Mouse (Mus musculus): Measurements from ENCODE around the gene Rps2.
"Not testable (repeated sequence)": the region's sequence is repeated elsewhere in the genome, so short reads cannot be mapped to it uniquely, and the experiment has no call there.

Rps2 gene

DNA sequence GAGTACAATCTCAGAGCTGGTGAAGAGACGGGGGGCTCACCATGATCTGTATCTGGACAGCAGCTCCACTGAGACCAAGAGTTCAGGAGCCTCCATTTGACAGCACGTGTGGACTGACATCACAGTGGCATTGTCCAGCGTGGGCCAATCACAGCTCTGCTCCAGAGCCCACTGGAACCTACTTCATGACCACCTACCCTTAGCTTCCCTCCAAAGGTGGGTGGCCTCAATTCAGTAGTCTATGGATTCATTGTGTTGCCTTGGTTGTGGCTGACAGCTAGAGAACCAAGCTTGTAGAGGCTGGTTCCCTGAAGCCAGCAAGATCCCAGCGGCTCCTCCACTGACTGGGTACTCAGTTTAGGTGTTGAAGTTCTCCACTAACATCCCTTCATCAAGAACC, at the start of gene Rps2, which contains the start of gene Rnf151:
TSS of gene Rps2 (plus strand) at position 174 of the 400 bp plus-strand sequence.
TSS of gene Rnf151 (minus strand) at position 121 of the 400 bp plus-strand sequence.
- no peak for DNase-seq

DNA sequence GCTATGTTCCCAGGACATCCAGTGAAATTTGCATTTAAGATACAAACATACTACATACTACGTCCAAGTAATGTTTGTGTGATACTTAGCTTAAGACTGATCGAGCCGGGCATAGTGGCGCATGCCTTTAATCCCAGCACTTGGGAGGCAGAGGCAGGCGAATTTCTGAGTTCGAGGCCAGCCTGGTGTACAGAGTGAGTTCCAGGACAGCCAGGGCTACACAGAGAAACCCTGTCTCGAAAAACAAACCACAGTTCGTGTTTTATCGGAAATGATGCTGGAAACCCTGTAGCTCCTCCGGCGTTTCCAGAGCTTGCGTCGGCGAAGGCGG, 48.7 kb upstream of the Rps2 start:
- DNase-seq = not testable (repeated sequence)

DNA sequence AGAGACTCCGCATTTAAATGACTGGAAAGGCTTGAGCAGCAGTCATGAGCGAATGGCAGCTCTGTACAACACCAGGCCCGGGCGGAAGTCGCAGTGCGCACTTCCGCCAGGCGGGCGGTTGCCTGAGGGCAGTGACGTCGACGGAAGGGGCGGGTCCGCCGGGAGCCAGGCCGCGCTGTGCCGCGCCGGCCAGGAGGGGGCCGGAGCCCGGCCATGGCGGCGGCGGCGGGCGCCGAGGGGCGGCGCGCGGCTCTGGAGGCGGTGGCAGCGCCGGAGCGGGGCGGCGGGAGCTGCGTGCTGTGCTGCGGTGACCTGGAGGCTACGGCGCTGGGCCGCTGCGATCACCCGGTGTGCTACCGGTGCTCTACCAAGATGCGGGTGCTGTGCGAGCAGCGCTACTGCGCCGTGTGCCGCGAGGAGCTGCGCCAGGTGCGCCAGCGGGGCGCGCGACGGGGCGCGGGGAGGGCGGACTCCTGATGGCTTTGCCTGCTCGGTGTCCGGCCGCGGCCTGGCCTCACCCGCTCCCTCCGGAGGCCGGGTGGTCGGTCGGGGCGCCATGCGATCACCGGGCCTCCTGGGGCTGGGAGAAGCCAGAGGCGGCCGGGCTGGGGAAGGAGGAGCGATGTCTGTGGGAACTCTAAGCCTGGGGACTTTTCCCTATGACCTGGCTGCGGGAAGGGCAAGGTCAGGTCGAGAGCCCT, 48.2 kb upstream of the Rps2 start, which contains the start of gene Zfp598:
TSS of gene Zfp598 (plus strand) at position 143 of the 701 bp plus-strand sequence.
- DNase-seq = peak; percentile 95

DNA sequence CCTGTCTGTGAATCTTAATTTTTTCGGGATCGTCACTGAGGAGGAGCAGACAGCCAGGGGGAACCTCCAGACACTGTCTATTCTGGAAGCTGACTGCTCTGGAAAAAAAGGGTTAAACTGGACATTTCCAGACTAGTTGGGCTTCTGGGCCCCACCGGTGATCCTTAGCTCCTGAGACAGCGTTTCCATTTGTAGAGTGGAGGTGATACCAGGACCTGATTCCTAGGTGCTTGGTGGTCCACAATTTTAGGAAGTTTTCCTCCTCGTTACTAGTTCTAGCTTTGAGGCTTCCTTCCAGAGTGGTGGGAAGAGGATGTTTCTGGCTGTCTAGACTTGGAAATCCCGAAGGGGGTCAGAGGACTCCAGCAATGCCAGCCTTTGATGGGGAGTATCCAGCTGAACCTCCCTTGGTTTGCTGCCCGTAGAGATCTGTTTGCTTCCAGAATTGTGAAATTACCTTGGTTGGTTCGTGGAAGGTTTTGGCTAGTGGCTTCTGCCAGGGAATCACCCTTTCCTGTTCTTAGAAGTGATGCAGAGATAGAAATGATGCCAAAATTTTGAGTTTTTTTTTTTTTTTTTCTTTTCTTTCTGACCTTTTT, 47.6 kb upstream of the Rps2 start:
- no peak for DNase-seq

DNA sequence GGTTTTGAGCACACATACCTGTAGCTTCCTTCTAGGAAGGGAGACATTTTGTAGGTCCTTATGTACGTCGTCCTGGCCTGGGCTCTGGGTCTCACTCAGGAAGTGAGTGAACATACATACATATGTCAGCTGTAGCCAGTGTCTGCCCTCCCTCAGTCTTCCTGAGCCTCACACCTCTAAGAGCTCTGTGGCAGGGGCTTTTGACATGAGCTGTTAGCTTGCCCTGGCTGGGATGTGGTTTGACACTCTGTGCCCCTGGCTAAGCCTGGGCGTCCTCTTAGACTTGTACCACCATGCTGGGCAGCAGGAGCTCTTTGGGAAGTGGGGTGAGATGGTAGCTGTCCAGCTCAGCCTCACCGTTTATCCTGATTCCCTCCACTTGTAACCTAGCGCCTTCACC, 46.6 kb upstream of the Rps2 start:
- DNase-seq = no peak

DNA sequence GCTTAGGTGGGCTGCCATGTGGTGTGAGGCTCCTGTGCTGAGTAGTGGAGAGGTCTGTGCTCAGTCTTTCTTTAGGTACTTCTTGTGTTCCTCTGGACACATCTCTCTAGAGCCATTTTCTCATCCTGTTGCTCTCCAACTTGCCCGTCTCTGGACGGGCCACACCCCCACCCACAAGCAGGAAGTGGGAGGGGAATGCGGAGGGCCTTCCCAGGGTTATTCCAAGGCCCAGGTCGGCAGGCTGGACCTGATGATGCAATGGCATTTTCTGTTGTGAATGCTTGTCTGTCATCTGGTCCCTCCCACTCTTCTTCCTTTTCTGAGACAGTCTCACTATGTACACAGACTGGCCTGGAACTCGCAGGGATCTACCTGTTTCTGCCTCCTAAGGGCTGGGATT, 45.8 kb upstream of the Rps2 start:
- DNase-seq = no peak

DNA sequence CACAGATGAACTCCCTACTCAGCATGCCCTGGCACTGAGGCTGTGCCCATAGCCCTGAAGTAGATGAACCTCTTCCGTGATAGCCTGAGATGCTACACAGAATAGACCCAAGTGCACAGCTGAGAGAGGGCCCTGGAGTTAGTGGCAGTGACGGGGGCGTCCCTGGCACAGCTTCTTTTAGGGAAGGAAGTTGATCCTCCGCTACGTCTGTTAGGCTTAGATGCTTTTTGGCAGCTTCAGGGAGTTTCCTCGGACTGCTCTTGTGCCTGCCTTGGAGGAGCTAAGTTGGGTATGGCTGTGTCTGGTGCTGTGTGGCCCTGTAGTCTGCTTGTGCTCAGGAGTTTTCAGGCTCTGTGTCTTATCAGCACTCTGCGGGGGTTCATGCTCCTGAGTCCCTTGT, 43.6 kb upstream of the Rps2 start:
- no peak for DNase-seq

DNA sequence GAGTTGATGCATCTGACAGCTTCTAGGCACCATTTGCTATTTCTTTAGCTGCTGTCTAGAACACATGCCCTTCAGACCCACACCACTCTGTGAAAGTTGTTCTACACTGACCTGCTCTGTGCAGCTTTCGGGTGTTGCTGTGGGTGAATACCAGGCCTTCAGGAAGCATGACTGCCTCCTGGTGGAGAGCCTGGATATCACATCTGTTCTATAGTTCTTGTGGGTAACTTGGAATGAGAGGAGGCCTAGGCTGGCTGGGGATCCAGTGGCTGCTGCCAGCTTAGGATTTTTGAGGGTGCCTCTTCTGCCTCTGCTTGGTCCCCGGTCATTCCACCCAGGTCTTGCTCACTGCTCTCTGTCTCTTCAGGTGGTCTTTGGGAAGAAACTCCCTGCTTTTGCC, 41.7 kb upstream of the Rps2 start:
- DNase-seq = no peak

DNA sequence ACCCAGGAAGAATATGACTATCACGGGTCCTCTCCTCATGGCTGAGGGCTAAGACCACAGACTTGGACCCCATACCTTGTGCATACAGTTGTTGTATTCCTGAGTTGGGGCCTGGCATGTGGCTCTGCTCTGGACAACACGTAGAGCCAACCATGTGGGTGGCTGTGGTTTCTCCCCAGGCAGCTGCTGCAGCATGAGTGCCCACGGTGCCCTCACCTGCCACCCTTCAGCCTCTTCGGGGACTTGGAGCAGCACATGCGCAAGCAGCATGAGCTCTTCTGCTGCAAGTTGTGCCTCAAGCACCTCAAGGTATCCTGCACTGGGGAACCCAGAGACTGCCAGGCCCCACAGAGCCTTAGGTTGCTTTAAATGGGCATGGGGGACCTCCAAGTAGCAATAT, 41.0 kb upstream of the Rps2 start:
- no peak for DNase-seq

DNA sequence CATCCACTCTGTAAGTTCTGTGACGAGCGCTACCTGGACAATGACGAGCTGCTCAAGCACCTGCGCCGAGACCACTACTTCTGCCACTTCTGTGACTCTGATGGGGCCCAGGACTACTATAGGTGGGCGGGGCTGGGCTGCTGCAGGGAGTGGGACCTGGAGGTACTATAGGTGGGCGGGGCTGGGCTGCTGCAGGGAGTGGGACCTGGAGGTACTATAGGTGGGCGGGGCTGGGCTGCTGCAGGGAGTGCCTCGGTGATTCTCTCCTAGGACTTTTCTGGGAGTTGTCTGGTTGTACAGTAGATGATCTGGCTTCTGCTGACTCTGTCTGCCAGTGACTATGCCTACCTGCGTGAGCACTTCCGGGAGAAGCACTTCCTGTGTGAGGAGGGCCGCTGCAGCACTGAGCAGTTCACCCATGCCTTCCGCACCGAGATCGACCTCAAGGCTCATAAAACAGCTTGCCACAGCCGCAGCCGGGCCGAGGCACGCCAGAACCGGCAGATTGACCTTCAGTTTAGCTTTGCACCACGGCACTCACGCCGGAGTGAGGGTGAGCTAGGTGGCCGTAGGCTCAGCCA, 40.3 kb upstream of the Rps2 start:
- DNase-seq = no peak

DNA sequence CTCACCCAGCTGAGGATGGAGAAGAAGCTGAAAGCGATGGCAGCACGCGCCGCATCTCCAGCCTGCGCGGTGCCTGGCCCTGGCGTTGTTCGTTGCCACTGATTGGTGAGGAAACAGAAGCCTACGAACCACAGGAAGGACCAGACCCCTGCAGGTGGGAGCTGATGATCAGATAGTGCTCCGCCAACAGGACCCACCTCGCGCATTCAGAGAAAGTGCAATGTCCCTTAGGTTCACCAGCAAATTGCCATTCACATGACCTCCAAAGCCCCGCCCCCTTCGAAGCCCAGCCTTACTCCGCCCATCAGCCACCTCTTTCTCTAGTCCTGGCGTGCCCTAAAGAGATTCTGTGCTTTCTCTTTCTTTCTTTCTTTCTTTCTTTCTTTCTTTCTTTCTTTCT, 31.4 kb upstream of the Rps2 start:
- DNase-seq = no peak

DNA sequence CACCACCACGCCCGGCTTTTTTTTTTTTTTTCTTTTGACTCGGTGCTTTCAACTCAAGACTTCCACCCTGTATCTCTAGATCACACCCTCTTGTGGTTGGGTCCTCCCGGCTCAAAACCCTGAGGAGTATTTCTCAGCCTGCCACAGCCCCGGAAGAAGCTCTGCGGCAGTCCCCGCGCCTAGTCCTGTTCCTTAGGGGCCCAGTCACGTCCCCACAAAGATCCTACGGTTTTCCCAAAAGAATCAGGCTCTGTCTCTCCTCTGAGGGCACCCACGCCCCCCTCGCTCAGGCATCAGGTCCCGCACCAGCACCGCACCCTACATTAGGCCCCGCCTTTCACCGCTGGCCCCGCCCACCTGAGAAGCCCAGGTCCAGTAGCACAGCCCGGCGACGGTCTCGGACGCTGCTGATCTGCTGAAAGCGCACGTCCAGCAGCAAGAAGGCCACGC, 30.7 kb upstream of the Rps2 start:
- no peak for DNase-seq

DNA sequence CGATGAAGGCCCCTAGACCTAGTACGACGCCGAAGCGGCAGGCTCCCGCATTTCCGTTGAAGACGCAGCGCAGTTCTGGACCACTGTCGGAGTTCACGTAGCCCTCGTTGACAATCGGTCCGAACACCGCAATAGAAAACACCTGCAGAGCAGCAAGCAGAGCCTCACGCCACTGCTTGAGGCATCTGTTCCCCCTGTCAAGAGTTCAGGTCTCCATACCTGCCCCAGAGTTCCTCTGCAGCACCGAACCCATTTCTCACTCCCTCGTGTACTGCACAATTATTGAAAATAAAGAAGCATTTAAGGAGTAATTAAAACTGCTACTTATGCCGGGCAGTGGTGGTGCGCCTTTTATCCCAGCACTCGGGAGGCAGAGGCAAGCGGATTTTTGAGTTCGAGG, 30.3 kb upstream of the Rps2 start:
- no peak for DNase-seq

DNA sequence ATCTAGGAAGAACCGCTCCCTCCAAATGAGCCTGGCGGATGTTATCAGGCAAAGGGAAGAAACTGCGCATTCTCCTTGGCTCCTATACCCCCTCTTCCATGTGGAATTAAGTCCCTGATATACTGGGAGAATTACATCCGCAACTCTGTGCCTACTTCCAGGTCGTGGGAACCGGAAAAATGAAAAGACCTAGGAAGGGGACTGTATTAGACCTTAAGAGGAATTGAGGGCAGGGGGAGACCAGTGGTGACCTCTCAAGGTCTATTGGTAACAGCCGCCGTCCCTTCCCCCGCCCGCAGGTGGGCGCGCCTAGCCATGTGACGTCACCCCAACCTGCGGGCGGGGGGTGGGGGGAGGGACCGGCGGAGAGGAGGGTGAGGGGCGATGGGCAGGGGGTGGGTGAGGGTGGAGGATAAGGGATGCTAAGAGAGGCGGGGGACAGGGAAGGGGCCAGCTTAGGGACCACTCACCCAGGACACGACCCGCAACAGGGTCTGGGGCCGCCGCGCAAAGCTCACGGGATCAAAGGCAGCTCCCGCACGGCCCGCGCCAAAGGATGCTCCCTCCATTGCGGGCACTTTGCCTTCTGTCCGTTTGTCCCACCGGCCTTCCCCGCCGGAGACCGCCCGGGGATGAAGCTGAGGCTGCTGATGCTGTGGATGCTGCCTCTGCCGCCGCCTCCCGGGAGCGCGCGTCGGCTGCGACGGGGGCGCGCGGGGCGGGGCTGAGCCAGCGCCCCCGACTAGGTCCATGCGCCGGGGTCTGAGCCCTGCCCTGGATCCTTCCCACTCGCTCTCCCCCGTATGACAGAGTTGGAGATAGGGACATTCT, 28.4 kb upstream of the Rps2 start, which contains the start of gene Syngr3:
TSS of gene Syngr3 (minus strand) at position 705 of the 831 bp plus-strand sequence.
- DNase-seq = no peak

DNA sequence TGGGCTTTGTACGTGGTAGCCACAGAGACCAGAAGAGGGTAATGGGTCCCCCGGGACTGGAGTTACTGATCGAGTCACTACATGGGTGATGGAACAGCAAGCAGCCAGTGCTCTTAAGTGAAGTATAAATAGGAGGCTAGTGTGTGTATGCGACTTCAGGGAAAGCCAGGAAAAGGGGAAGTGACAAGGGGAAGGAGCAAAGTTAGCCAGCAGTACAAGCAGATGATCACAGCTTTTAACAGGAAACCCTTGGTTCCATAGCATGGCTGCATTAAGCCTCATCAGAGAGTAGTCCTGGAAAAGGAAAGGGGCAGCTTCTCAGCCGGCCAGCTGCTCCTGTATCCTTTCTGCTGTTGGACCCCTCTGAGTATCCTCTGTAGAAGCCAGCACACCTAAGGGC, 25.5 kb upstream of the Rps2 start:
- no peak for DNase-seq

DNA sequence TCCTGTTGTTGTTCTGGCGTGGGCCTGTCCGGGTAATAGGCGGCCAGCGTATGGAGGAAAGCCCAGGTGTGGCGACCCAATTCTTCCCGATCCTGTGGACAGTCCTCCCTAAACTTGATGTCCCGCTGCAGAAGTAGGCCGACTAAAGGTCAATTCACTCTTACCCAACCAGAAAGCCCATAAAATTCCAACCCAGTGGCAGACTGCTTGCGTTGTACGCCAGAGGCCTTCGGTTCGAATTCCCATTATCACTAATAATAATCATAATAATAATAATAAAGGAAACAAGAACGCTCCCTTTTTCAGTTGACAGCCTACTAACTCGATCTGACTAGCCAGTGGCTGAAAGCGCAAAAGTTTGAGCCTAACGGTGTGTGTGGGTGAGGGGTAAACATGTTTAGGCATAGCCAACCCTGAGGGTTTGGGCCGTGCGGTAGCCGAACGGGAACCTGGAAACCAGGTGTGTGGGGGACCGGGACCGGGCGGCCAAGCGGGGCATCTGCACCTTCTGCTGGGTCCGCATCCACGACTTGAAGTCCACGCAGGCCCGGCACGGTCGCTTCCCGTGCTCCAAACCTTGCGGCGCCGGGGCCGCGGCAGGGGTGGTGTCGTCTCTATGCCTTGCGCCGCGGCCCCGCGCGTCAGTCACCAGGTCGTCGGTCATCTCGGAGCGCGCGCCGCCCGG, 22.4 kb upstream of the Rps2 start:
- DNase-seq = no peak

DNA sequence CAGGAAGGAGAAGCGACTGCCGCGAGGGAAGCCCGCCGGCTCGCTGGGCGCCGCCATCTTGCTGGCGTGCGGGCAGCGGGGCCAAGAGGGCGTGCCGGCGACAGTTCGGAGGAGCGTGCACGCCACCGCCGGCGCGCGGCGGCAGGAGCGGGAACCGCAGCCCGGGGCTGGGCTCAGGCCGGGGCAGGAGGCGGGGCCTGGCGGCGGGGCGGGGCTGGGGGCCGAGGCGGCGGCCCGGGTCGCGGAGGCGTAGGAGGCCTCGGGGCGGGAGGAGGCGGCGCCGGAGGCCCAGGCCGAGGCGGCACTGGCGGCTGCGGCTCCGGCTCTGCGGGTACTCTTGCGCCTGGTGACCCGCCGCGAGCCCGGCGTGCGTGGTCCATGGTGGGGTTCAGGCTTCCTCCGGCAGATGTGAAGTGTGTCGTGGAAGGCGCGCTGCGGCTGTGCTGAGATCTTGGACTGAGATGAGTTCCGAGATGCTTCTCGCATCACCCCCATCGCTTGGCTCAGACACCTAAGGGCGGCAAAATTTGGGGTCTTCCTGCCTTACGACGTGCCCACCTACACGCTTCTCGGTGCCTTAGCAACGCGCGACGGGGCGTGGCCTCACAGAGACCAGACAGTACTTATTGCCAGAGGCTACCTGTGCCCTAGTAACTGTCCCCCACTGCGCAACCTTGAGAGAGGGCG, 21.8 kb upstream of the Rps2 start, which contains the start of the genes Gfer and Noxo1:
TSS of gene Gfer (minus strand) at position 146 of the 687 bp plus-strand sequence.
TSS of gene Noxo1 (plus strand) at position 224 of the 687 bp plus-strand sequence.
- peak; percentile 83 for DNase-seq

DNA sequence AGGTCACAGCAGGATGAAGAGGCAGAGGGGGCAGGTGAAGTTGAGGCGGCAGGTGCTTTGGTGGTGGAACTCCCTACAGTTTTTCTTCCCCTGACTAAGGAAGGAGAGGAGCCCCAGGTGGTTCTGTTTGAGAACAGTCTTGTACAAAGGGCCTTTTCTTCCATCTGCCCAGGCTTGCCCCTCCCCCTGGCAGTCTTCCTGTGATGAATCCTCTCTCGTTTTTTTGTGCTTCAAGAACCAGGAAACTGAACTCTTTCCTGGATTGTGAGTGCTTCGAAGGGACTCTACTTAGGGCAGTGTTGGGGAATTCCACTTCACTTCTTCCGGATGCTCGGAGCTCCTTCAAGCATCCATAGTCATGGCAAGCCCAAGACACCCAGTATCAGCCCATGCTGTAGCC, 19.9 kb upstream of the Rps2 start:
- DNase-seq = no peak

DNA sequence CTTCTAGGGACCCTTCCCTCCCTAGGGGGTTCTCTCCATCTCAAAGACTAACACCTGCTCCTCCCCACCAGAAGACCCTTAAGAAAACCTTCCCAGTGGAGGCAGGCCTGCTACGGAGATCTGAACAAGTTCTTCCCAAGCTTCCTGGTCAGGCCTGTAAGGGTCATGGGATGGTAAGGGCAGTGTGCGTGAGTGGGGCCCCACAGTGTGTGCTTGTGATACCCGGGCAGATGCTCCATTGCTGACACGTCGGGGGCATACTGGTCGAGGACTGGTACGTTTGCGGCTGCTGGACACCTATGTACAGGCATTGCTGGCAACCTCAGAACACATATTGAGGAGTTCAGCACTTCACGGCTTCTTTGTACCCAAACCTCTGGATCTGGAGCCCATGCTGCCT, 19.2 kb upstream of the Rps2 start:
- DNase-seq = no peak

DNA sequence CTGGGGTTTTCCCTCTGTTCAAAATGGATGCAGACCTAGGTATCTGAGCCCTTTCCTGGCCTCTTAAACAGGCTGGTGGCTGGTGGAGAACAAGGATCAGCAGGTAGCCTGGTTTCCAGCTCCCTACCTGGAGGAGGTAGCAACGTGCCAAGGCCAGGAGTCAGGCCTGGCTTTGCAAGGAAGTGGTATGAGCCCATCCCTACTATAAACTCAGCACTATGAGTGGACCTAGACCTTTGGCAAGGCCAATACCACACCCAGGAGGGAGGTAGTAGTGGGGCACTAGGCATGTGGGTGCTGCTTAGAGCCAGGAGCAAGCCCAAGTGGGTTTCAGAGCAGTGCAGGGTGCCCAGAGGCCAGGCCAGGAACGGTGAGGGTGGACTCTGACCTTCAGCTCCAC, 18.4 kb upstream of the Rps2 start:
- no peak for DNase-seq

DNA sequence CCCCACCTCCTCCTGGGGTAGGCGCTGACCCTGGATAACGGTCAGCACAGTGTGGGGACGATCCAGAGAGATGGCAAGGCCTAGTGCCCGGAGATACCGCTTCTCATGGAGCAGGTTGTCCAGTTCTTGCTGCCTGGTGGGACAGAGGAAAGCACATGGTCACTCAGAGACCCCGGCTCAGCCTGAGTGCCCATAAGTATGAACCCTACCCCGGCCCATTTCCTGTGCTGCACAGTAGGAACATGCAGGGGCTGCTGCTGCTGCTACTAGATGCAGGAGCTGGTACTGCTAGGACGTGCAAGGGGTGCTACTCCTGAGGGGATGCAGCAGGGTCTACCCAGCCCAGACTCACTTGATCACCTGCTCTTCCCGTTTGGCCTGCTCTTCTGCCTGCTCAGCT, 16.7 kb upstream of the Rps2 start:
- no peak for DNase-seq

DNA sequence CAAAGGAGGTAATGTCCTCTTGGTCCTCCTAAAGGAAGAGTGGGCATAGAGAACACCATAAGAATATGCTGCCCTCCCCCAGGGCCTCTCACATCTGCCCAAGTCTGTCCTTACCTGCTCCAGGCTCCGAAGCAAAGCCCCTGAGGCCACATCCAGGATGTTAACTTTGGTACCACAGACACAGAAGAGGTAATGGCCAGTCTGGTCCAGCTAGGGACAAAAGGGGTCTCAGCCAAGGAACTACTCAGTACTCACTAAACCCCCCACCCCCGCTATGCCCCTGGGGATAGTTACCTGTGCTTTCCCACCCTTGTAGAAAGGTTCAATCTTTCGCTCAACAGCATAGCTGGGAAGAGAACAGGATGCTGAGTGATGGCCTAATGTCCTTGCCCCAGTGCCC, 12.1 kb upstream of the Rps2 start:
- DNase-seq = peak; percentile 1
